Mouse (Mus musculus) lung, adult 18-20 months (tissue): ENCODE measurements at regions not wholly inside any gene's neighbourhood (a gene's known extent, or its start where the extent isn't known, plus 50 kb on each side); places are given as distances from the start of the nearest gene placed in this dataset.

Experiments
- DNase-seq, 2 experiments: peaks; one replicate each; pipeline ENCODE4 v3.0.0; 2022; ENCODE audit warnings: mixed read lengths in 2 of 2

DNA sequence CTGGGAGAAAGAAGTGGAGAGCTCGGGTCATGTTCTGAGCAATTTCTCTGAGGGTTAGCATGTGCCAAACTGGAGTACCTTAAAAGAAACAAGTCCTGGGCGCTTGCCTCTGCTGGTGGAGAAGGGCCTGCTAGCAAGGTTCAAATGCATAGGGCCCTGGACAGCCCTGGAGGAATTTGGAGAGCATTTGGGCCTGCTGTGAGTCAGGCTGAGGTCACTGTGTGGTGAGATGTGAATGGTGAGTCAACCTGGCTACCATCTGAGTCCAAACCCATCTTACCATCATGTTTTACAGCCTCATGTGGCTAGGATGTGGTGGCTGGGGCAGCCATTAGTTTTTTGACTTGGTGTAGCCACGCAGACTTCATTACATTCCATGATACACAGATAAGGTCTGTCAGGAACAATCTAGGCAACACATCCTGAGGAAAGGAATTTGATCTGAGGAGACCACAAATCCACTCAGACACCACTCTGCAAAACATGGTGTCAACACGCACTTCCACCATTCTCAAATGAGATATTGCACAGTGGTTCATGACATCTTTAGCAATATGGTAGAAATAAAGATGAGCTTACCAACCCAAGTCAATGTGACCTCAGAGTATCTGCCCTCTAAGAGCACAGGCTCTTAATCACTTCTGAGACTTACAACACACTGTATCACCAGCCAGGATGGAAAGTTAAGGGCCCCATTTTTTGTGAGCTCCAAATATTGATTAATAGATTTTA, 83.1 kb downstream of the Thbs2 start:
- no peak for DNase-seq

DNA sequence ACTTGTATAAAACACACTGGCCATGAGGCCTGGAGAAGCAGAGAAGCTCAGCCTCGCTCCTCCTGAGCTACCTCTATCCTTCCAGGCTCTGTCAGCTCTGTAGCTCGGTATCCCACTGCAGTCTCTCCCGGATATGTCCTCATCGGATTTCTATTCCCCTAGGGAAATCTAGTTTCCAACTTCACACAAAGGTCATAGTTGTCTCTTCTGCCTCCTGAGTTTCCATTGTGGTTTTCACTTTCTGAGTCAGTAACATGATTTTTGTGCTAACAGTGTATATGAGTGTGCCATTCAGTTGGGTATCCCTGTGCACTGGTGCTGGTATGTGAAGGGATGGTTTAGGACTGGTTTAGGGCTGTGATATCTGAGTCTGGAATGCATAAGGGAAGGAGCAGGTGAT, 85.2 kb downstream of the Thbs2 start:
- no peak for DNase-seq

DNA sequence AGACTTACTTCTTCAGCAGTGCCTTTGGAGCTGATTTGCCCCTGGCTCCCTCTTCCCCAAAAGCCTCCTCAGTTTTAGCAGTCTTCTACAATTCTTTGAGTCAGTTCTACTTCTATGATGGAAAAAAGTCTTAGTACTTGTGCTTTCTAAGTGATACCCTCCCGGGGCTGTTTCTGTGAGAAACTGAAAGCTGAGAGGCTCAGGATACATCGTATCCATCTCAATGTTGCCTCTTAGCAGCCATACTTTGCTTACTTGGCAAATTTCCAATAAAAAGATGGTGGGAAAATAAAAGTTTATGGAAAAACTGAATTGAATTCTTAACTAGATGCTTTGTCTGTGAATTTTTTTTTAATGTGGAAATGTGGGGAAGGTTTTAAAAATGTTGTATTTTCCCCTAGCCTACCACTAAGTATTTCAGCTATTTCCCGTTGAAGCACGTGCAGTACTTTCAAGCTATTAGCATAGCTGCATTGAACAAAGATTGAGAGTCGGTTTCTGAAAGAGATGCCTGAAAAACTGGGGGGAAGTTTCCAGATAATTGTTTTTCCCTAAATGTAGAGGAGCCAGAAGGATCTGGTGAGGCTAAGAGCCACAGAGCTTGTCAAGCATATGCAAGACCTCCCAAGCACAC, 87.6 kb downstream of the Thbs2 start:
- no peak for DNase-seq

DNA sequence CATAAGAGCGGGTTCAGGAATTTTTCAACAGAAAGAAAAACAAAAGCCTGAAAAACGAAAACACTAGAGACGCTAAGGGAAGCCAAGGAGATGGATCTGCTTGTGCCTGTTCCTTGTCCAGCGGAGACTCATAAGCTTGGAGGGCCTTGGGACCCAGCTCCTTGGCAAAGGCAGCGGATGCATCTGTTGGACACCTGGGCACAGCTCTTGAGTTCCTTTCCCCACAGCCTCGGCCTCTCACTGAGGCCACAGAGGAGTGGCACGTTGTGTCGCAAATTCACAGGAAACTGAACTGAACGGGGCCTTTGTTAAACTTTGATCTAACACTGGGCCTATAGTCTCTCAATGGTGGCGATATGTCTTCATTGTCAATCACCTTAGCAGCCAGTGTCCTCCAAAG, 94.4 kb downstream of the Thbs2 start:
- no peak for DNase-seq

DNA sequence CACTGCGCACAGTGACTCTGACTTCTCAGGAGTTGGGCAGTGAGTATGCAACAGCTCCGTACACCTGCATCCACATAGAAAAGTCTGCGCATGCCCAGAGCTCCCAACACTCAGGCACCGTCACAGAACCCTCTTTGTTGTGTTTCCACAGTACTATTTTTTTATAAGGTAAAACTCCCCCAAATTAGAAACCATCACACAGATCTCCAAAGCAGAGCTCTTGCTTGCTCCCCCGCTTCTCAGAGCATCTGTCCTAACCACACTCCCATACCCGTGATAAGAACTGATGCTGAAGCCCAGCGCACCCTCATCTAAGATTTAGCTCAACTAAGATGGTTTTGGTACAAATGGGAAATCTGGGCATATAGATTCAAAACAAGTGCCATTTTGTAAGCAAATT, 97.6 kb downstream of the Thbs2 start:
- DNase-seq = no peak

DNA sequence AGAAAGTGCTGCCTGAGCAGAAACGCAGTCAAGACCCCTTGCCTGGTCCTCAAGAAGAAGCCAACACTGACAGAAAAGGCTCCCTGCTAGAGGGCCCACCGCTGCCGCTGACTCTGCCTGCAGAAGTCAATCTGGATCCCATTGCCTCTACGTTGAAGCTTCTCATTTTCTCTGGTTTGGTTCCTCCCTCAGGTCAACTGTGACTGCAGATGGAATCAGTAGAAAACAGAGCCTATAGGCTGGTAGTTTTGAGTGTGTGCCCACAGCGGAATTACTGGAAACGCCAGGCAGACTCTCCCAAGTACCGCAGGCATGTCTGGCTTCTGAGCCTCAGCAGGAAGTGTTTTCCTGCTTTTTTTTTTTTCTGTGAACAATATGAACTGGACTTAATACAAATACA, 98.5 kb downstream of the Thbs2 start:
- DNase-seq = no peak

DNA sequence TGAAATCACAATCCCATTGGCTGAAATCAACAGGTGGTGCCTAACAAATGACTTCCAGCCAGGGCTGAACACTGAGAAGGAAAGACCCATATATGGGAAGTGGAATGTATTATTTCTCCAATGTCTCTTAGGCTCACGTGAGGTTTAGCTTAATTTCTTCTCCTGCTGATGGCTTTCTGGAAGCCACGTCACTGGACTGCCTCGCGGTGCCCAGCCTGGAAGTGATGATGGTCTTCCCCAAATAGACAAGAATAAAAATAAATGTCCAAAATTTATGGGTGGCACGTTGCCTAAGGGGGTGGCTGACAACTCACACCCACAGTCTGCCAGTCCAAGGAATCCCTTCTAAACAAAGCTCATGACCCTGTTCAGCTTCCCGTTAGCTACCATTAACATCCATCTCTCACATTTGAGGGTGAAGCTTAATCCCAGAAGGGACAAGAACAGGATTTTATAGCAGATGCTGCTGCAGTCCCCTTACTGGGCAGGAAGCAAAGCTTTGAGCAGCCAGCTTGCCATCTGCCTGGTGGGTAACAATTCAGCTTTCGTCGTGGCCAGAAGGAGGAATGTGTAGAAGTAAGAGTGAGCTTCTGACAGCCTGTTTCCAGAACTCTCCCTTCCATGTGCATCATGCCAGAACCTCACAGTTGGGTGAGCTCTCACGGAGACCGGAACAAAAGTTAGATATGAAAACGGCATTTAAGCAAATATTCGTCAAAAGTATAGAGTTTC, 105.8 kb downstream of the Thbs2 start:
- no peak for DNase-seq

DNA sequence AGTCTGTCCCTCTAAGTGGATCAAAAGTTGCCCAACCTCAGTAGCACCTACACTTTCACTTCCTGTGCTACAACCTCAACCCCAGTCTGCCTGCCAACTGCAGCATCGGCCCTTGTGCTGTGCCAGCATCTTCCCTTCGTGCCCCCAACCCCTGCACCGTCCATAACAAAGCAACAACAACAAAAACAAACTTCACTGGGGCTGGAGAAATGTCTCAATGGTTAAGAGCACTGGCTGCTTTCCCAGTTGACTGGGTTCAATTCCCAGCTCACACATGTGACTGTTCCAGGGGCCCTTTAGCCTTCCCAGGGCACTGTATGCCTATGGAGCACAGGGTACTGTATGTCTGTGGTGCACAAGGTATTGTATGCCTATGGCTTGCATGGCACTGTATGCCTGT, 114.4 kb downstream of the Thbs2 start:
- DNase-seq = no peak

DNA sequence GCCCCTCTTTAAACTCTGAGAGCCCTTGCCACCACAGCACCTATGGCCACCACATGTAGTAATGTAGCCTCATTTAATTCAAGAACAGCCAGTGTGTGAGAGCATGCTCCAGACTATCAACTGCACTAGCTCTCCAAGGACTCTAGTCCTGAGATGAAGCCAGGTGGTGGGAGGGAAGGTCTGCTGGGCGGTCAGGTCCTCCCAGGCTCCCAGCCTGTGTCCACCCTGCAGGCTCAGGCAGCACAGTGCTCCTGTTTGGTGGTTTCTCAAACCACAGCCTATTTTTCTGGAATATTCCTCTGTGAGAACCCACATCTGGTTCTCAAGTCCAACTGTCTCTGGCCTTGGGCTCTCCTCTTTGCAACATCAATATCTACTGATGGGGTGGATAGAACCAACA, 115.3 kb downstream of the Thbs2 start:
- DNase-seq = no peak

DNA sequence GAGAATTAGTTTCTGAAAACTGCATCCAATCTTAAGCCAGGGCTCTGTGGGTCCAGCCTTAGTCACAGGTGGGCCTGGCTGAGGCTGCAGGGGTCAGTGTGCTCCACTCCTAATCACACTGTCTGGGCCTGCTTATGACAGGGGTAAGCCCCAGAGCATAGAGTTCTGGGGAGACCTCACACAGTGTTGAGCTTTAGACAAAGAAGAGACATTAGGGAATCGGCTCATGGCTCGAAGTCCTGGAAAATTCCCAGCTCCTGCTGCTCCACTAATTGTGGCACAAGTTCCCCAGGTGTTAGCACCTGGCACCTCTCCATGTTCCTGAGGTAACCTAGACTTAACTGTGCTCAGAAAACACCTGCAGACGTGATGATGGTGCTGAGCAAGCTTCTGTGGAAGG, 115.8 kb downstream of the Thbs2 start:
- no peak for DNase-seq

DNA sequence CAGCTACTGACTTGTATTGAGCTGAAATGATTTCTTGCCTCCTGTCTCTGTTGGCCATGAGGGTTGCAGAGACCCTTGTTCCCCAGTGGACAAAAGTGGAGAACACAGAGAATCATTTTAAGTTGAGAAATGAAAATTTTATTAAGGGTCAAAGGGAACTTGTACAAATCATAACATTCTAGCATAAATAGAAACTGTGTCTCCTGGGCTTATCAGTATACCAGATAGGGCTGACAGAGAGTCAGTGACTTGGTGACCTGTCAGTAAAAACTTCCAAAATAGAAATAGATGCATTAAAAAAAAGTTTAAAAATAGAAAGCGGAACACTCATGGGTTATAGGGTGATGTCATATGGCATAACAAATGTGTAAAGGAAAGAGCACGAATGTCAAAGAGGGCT, 117.9 kb downstream of the Thbs2 start:
- DNase-seq = no peak

DNA sequence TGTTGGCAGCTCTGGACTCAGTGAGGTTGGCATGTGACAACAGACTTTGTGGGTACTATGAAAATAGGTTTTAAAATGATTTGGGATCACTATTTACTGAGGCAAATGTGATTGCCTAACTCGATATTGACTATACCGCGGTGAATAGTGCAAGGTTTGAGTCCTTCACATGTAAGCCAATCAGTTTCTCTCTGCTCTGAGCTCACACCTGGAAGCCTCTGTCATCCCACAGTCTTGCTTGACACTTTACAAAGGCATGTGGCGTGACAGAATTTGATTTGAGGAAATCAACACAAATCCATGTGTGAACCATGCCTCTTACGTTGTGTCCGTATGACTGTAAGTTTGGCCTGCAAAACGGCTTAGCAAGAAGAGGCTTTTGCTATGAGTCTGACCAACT, 122.9 kb downstream of the Thbs2 start:
- no peak for DNase-seq

DNA sequence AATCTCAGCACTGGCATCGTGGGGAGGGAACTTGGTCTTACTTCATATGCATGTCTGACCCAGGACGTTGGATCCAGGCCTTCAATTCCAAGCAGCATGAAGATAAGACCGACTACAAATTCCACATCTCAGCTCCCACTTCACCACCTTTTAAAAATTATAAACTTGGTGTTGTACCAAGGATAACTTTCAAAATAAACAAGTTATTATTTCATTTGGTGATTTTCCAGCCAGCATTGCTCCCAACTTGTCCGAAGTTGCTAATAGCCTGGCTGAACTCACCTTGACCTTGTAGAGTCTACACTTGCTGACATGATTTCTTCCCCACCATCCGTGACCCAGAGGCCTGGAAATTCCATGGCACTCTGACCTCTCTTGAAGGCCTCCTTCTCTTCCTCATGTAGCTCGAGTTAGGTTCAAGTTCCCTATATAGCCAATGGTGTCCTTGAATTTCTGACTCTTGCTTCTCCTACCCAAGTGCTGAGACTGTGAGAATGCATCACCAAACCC, 123.7 kb downstream of the Thbs2 start:
- no peak for DNase-seq

DNA sequence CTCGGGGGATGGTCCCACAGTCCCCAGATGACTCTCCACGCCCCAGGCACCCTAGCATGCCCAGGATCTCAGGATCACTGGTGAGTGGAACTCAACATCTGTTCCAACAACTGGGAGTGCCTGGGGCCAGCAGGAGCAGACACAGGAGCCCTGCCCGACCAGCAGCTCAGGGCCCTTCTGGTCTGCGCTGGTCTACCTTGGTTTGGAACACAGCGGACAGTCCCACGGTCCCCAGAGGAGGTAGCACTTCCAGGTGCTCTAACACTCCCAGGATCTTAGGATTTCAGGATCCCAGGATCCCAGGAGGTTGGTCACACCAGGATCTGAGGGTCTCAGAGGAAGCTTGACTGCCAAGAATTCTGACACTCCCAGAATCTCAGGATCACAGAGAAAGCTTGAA, 131.8 kb downstream of the Thbs2 start:
- no peak for DNase-seq

DNA sequence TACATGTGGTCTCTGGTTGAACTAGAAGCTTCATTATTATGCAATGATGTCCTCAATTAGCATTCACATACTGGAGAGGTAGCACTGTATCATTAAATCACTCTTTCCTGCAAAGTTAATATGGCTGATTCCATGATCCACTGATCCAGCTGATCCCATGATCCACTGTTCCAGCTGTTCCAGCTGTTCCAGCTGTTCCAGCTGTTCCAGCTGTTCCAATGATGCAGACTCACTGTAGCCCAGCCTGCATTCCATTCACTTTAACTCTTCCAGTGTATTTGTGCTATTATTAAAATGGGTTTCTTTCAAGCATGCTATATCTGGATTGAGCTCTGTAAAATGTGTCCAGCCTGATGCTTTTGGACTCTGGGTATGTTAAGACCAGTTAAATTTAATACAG, 136.8 kb downstream of the Thbs2 start:
- no peak for DNase-seq

DNA sequence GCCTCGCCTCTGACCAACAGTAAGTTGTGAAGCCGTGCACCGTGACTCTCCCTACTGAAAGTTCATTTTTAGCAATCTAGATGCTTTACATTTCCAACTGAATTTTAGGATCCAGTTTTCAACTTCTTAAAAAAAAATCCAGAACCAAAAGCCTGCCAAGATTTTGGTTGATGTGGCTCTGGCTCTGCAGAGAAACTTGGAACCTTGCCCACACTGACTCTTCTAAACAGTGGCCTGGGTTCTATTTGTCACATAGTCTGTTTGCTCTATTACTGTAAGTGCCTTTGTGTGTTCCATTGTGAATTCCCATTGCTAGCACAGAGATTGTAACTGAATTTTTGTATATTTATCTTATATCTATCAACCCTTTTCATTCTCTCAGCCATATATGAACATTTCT, 140.8 kb downstream of the Thbs2 start:
- DNase-seq = no peak

DNA sequence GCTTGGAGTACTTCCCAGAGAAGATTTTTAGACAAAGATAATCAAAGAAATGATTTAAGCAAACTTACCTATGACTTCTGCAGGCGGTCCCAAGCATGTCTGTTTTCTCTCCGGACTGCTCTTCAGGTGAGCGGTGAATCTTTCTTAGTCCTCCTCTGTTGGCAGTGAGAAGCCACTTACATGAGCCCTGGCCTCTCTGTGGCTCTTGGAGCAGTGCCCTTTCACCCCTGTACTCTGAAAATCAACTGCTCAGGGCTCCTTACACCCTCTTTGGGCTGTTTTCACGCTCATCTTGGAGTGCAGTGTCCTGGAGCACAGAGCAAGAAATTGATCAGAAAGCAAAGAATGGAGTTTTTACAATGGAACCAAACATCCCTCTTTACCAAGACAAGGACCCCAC, 142.0 kb downstream of the Thbs2 start:
- DNase-seq = no peak

DNA sequence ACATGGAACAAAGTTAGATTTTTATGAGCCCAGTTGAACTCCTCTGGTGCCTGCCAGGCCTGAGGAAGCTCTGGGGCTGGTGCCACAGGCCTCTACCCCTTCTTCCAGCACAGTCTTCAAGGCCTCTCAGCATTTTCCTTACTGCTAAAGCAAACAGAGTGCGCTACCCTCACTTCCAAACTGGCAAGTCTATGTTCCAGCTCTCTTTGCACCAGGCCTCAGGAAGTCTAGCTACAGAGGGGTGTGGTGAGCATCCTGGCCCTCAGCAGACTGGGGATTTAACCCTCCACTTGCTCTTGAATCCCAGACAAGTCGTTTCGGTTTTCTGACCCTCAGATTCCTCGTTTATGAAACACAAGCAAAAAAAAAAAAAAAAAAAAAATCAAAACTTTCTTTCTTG, 142.4 kb downstream of the Thbs2 start:
- no peak for DNase-seq

DNA sequence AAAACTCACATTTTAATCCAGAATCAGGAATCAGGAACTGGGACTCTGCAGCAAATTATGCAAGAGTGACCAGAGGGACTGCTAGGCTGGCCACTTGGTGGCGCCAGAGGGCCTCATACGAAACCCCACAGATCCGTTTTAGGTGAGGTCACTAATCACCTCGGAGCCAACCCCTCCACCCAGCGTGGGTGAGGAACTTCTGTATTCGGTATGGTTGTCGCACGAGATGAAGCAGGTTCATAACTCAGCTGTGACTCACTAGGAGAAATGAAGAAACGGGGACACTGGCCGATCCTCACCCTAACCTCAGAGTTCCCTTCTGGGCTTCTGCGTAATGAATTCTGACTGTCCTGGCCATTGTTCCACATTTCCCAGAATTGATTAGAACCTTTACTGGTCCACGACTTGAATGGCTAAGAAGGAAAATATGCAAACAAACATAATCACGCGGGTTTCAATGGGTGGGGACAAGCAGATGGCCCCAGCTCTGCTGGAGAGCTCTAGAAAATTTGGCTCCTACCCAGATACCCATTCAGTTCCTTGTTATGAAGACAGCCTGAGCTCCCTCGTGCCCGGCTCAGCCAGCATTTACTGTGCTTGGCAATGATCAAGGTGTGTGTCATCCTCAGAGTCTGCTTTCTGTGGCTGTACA, 148.1 kb downstream of the Thbs2 start:
- peak; percentile 67 for DNase-seq

DNA sequence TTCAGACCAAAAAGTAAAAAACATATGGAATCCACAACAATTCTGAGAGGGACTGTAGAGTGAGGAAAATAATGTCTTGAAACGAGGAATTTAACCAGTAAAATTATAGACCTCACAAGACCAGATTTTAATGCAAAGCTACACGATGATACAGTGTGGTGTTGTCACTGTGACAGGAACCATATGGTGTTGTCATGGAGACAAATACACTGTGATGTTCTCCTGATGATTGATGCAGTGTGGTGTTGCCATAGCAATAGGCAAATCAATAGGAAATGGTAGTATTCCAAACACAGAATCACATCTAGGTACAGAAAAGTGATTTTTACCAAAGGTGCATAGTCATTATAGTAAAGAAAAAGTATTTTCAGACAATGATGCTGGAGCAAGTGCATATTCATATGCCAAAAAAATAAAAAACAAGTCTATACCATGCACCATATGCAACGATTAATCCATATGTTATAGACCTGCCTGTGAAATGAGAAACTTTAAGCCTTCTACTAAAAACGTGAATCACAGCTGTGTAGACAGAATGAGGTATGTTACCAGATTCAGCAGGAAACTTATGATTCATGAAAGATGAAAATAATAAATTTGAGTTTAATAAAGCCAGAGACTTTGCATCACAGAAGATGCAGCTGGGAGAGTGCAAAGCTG, 149.6 kb downstream of the Thbs2 start:
- no peak for DNase-seq

DNA sequence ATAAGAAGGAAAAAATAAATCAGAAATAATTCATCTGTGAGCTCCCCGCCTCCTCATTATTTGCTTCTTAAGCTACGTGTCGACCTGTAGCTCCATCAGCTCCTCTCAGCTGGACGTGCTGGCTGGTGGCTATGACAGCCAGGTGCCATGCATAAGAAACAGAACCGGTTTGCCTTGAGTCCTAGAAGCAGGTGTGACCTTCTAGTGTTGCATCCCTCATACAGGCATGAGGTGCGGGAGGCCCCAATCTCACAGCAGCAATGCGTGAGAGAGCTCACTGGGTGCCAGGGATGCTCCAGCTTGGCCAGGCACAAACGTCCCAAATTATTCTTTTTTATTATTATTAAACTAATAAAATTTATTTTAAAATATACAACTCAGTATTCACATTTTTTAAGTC, 153.0 kb downstream of the Thbs2 start:
- no peak for DNase-seq

DNA sequence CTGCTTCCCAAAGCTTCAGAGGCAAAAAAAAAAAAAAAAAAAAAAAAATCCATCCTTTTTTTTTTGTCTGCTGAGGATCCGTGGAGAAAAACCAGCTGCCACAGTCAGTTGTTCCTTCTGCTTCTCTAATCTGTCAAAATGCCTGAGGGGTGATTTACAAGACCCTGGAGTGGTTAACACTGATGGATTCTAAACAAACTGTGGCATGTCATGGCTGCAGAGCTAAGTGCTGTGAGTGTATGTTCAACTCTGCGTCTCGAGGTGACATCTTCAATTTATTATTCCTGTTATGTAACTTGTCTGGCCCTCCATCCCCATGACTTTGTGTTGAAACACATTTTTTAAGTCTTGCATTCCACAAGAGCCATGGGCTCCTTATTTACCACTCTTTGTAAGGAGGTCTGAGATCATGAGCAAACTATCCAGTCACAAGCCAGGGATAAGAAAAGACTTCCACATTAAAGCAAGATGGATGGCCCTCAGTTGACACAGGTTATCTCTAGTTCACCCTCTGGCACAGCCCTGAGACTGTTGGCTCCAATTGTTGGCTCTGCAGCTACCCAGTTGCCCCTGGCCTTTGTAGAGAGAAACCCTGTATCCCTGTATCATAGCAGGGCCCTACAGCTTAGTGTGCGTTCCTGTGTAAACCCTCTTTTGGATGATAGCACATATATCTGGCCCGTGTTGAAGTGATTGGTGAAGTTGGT, 153.6 kb downstream of the Thbs2 start:
- DNase-seq = peak in 1 of 2 experiments; percentile 6
